Mouse (Mus musculus): ENCODE results near the gene Gm4881.

GRCm38 (mm10) chr7:24904070-24904483 lies 40.2 kb downstream of the Gm4881 start:
- TF ChIP-seq CTCF (IDR thresholded peaks at IDR 0.05; ENCODE audit: control insufficient read depth, insufficient read depth, insufficient replicate concordance, low read depth, low read length), result no peak
- peak; percentile 47; the same call in 1 of the 2 replicates for TF ChIP-seq POLR2A (IDR thresholded peaks at IDR 0.05; ENCODE audit: control insufficient read depth, low read depth, low read length)
